Mouse (Mus musculus) macrophage (primary cell): ENCODE results near the gene Cdh12. TPM values are rescaled to one million over a fixed set of nuclear protein-coding genes. Genes with fewer than 3 reads are reported as not detected.
"Not testable (repeated sequence)": the region's sequence is repeated elsewhere in the genome, so short reads cannot be mapped to it uniquely, and the experiment has no call there.

Experiments used
- H3K27ac ChIP-seq: fragments of 350-480 bp; formaldehyde crosslinking; 2 replicates; pipeline ENCODE4 v1.9.0; 2021
- H3K36me3 ChIP-seq: fragments of 350-480 bp; formaldehyde crosslinking; 2 replicates; pipeline ENCODE4 v1.9.0; 2021; ENCODE audit errors: inconsistent target
- H3K4me3 ChIP-seq: fragments of 350-480 bp; formaldehyde crosslinking; 2 replicates; pipeline ENCODE4 v1.9.0; 2021; ENCODE audit errors: inconsistent target
- H3K79me2 ChIP-seq: fragments of 350-480 bp; formaldehyde crosslinking; 2 replicates; pipeline ENCODE4 v1.9.0; 2021; ENCODE audit errors: inconsistent target
- WGBS: methylation state at CpG from one replicate; pipeline ENCODE4 v1.1.7; 2026; ENCODE audit warnings: inconsistent platforms; ENCODE audit not compliant: missing documents; 5-methylcytosine and 5-hydroxymethylcytosine counted together
- polyA plus RNA-seq: library from polyadenylated mRNA; stranded (reverse); fragments of 250-400 nt; gene quantifications from 3 replicates; pipeline ENCODE4 v1.2.4, GENCODE M21; 2018; ENCODE audit warnings: inconsistent platforms

The Cdh12 gene
- polyA plus RNA-seq, 1 experiment from 2014 or later: not detected

DNA sequence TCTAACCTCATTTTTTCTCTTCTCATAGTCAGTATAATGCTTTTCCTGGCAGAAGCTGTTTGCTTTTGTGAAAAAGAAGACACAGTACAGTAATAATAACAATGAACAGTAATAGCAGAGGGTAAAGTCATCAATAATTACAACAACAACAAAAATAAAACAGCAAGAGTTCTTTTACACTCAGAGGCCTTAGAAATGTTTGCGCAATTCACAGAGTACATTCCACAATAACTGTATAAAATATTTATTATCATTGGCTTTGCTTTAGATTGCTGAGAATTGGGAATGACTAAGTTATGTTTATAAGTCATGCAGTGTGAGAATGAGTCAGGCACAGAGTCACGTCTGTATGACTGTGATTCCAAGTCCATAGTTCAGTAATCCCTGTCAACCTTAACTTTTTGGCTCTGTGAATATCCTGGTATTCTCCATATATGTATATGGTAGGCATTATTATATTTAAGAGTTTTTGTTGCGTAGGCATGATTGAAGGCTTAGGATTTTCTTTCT is 193.9 kb downstream of the Cdh12 start:
- no peak overlapping the region for H3K4me3 ChIP-seq
- H3K36me3 ChIP-seq: no peaks in the 10 kb centered on the region
- WGBS: 82% methylated on average over 3 of the region's 3 CpGs
- no peak overlapping the region for H3K27ac ChIP-seq
- no peaks in the 10 kb centered on the region for H3K79me2 ChIP-seq

DNA sequence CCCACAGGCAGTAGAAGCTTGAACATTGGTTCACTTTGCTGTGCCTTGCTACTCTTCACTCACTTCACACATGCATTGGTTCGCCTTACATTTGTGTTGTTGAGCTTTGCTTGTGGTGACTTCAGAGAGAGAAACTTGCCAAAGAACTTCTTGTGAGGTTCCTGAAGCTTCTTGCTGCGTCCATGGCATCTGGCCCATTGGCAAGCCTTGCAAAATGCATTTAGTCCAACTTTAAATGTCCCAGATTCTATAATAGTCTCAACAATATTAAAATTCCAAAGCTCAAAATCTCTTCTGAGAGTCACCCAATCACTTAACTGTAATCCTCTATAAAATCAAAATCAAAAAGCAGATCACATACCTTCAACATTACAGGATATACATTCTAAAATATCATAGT is 211.2 kb downstream of the Cdh12 start:
- 41% methylated on average over 2 of the region's 2 CpGs for WGBS
- Histone ChIP-seq H3K27ac (no peak overlapping the region), H3K4me3 (no peak overlapping the region), H3K79me2 (no peaks in the 10 kb centered on the region), H3K36me3 (no peaks in the 10 kb centered on the region)

- Histone ChIP-seq H3K27ac (no peak within 1 kb of the TSS), H3K79me2 (no peaks in the 10 kb centered on the region), H3K36me3 (no peaks in the 10 kb centered on the region), H3K4me3 (no peak within 1 kb of the TSS)
- 89% methylated on average over 10 of the region's 10 CpGs for WGBS
These were observed 217.6 kb downstream of the Cdh12 start, which contains the start of gene Acot10 for GRCm38 (mm10) chr15:20666650-20667049. Gene Acot10 (minus strand): TSS chr15:20666750.

- no peak overlapping the region for H3K27ac ChIP-seq
- H3K79me2 ChIP-seq: no peaks in the 10 kb centered on the region
- H3K4me3 ChIP-seq: no peak overlapping the region
- no peaks in the 10 kb centered on the region for H3K36me3 ChIP-seq
These were observed 218.3 kb downstream of the Cdh12 start for GRCm38 (mm10) chr15:20667350-20667749.

DNA sequence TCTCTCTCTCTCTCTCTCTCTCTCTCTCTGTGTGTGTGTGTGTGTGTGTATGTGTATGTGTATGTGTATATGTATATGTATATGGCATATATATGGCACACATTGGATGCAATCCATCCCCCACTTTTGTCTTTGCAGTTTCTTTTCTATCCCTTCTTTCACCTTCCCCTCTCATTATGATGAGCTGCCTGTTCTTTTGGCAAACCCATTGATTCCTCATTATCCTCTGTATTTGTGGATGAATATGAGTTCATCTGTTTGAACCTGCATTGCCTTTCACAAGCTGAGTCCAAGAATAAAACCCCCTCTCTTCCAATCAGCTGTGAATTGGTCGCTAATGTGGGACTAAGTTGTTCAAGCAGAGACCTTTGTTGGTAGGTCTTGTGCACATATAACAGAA is 218.9 kb downstream of the Cdh12 start:
- H3K36me3 ChIP-seq: no peaks in the 10 kb centered on the region
- H3K4me3 ChIP-seq: no peak overlapping the region
- no peak overlapping the region for H3K27ac ChIP-seq
- H3K79me2 ChIP-seq: no peaks in the 10 kb centered on the region
- 57% methylated on average over 1 of the region's 1 CpGs for WGBS

DNA sequence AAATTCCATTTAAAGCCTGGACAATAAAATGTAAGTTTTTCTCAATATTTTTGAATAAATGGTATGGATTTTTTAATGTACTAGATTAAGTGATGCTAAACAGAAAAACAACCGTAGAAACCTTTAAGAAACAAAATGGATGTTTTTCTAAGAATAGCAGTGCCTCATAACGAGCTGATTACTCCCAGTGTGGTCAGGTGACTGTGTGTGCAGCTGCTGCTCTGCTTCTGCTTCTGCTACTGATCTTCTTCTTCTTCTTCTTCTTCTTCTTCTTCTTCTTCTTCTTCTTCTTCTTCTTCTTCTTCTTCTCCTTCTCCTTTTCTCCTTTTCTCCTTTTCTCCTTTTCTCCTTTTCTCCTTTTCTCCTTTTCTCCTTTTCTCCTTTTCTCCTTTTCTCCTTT is 220.4 kb downstream of the Cdh12 start:
- H3K27ac ChIP-seq, H3K4me3 ChIP-seq, H3K79me2 ChIP-seq, H3K36me3 ChIP-seq: not testable (repeated sequence)
- WGBS: 63% methylated on average over 2 of the region's 2 CpGs

GRCm38 (mm10) chr15:20682719-20683118 is 233.7 kb downstream of the Cdh12 start:
- Histone ChIP-seq H3K79me2 (no peaks in the 10 kb centered on the region), H3K27ac (no peak overlapping the region), H3K36me3 (no peaks in the 10 kb centered on the region), H3K4me3 (no peak overlapping the region)
- 79% methylated on average over 2 of the region's 2 CpGs for WGBS

DNA sequence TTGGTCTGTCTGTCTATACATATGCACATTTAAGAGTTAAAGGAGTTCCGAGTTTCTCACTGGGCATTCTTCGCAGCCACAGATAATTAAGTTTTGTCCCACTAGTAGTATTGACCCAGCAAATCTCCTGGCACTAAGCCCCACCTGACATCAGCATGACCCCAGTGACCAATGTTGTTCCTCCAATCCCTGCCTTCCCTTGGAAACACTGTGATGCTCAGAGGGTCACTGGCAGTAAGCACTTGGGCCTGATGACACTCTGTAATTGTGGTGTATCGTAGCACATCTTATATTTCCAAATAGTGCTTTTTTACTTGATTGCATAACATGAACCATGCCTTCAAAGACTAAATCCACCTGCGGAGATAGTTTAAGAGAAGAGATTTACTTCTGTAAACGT is 235.1 kb downstream of the Cdh12 start:
- H3K4me3 ChIP-seq: no peak overlapping the region
- H3K27ac ChIP-seq: no peak overlapping the region
- H3K79me2 ChIP-seq: no peaks in the 10 kb centered on the region
- H3K36me3 ChIP-seq: no peaks in the 10 kb centered on the region
- 70% methylated on average over 5 of the region's 5 CpGs for WGBS

DNA sequence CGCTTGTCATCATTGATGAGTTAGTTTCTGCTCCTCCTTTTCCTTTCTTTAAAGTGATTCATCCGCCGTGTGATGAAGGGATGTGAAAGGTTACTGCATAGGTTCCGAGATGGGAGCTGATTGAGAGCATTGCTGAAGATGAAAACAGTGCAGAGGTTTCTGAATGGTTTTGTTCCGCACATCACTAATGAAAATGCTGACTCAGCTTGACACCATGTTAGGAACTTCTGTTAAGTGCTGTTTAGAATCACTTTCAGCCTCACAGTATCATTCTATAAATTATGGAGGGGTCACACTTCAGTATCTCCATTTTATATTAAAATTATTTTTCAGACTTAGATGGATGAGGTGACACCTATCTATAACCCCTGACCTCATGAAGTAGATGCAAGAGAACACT is 247.2 kb downstream of the Cdh12 start:
- Histone ChIP-seq H3K79me2 (no peaks in the 10 kb centered on the region), H3K27ac (no peak overlapping the region), H3K36me3 (no peaks in the 10 kb centered on the region), H3K4me3 (no peak overlapping the region)
- WGBS: 83% methylated on average over 5 of the region's 5 CpGs

DNA sequence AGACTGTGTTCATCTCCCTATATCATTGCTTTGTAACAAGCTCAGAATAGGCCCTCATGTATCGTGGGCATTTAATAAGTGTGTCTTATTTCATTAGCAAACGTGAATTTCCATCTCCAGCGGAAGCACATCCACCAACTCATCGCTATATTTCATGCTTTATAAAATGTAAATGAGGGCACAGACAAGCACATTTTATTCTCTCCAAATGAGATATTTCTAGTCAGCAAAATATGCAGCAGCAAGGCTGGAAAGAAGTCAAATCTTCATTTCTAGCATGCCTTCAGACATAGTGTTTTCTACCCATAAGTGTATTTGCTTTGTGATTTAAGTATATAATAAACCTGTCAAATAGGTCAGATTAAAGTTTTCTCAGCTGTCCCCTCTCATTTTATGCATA is 262.8 kb downstream of the Cdh12 start:
- no peaks in the 10 kb centered on the region for H3K36me3 ChIP-seq
- H3K4me3 ChIP-seq: no peak overlapping the region
- no peaks in the 10 kb centered on the region for H3K79me2 ChIP-seq
- WGBS: 86% methylated on average over 4 of the region's 4 CpGs
- H3K27ac ChIP-seq: no peak overlapping the region

- H3K79me2 ChIP-seq: no peaks in the 10 kb centered on the region
These were observed 323.2 kb downstream of the Cdh12 start for GRCm38 (mm10) chr15:20772289-20772688.

DNA sequence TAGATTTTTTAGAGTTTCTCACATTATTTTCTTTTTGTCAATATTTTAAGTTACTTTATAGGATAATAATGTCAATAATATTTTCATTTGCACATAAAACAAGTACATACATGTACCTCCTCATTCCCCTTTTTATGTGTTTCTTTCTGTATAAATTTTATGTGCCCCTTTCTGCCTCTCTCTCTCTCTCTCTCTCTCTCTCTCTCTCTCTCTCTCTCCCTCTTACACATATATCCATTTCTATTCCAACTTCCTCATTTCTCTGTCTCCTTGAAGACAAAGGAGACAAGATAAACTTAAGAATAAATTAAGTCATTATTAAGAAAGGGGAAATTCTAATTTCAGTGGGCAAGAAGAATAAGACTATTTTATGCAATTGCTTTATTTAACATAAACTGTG is 324.4 kb downstream of the Cdh12 start:
- no peaks in the 10 kb centered on the region for H3K79me2 ChIP-seq
- H3K36me3 ChIP-seq: no peaks in the 10 kb centered on the region
- no peak overlapping the region for H3K4me3 ChIP-seq
- no peak overlapping the region for H3K27ac ChIP-seq

More at GRCm38 (mm10) chr15:20772289-20772688, 323.2 kb downstream of the Cdh12 start:
- Histone ChIP-seq H3K27ac (no peak overlapping the region), H3K4me3 (no peak overlapping the region), H3K36me3 (no peaks in the 10 kb centered on the region)

GRCm38 (mm10) chr15:20796999-20797398 is 347.9 kb downstream of the Cdh12 start:
- WGBS: 45% methylated on average over 4 of the region's 4 CpGs
- no peaks in the 10 kb centered on the region for H3K79me2 ChIP-seq
- no peak overlapping the region for H3K4me3 ChIP-seq

GRCm38 (mm10) chr15:20798541-20798940 is 349.5 kb downstream of the Cdh12 start:
- H3K27ac ChIP-seq: no peak overlapping the region
- 96% methylated on average over 2 of the region's 2 CpGs for whole genome bisulfite sequencing
- no peaks in the 10 kb centered on the region for H3K79me2 ChIP-seq
- no peak overlapping the region for H3K4me3 ChIP-seq
- H3K36me3 ChIP-seq: no peaks in the 10 kb centered on the region

More at GRCm38 (mm10) chr15:20796999-20797398, 347.9 kb downstream of the Cdh12 start:
- Histone ChIP-seq H3K27ac (no peak overlapping the region), H3K36me3 (no peaks in the 10 kb centered on the region)

- Histone ChIP-seq H3K4me3 (no peak overlapping the region), H3K27ac (no peak overlapping the region), H3K79me2 (no peaks in the 10 kb centered on the region), H3K36me3 (no peaks in the 10 kb centered on the region)
- 85% methylated on average over 1 of the region's 1 CpGs for WGBS
These were observed 386.8 kb downstream of the Cdh12 start for GRCm38 (mm10) chr15:20835887-20836286.

DNA sequence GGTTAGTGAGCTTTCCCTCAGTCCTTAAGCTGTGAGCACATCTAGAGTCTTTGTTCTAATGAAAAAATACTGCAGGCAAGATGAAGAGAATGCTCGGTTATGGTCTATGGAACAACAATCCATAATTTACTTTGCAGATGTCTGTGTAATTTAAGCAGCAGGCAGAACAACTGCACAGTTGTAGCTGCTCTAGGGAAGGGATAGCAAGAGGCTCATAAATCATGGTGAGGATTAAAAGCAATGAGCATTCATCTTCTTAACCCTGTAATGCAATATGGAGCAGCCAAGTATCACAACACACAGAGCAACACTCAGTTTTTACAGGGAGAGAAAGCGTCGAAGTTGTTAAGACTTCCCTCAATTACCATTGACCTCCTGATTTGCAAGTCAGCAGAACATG is 387.9 kb downstream of the Cdh12 start:
- 93% methylated on average over 3 of the region's 3 CpGs for WGBS
- Histone ChIP-seq H3K36me3 (no peaks in the 10 kb centered on the region), H3K4me3 (no peak overlapping the region), H3K79me2 (no peaks in the 10 kb centered on the region), H3K27ac (no peak overlapping the region)
